Mouse (Mus musculus) liver, adult 2 months (tissue): Measurements from ENCODE around the gene Fzd2.

Experiments used
- CTCF ChIP-seq: fragments of 200-500 bp; IDR thresholded peaks from 2 replicates; pipeline ENCODE4 v1.5.1; 2011; ENCODE audit warnings: low read depth, low read length, control low read depth
- POLR2A ChIP-seq: fragments of 200-500 bp; IDR thresholded peaks from 2 replicates; pipeline ENCODE4 v1.6.1; 2011; ENCODE audit warnings: low read length, control low read depth; ENCODE audit not compliant: insufficient read depth; ENCODE audit errors: extremely low read depth

GRCm38 (mm10) chr11:102652844-102653243, 48.6 kb downstream of the Fzd2 start:
- TF ChIP-seq POLR2A (no peak), CTCF (peak; percentile 42)
